Mouse (Mus musculus) ES-Bruce4 (cell line): ENCODE measurements around the gene Dlx4.

Experiments
- CTCF ChIP-seq: IDR thresholded peaks from one replicate; pipeline ENCODE4 v1.8.1; 2011; ENCODE audit warnings: low read depth, low read length
- EP300 ChIP-seq: IDR thresholded peaks from 2 replicates; pipeline ENCODE4 v1.6.1; 2011; ENCODE audit warnings: low read depth, low read length; ENCODE audit not compliant: insufficient read depth
- POLR2A ChIP-seq: IDR thresholded peaks from one replicate; pipeline ENCODE4 v1.8.1; 2011; ENCODE audit warnings: low read length; ENCODE audit not compliant: insufficient read depth

DNA sequence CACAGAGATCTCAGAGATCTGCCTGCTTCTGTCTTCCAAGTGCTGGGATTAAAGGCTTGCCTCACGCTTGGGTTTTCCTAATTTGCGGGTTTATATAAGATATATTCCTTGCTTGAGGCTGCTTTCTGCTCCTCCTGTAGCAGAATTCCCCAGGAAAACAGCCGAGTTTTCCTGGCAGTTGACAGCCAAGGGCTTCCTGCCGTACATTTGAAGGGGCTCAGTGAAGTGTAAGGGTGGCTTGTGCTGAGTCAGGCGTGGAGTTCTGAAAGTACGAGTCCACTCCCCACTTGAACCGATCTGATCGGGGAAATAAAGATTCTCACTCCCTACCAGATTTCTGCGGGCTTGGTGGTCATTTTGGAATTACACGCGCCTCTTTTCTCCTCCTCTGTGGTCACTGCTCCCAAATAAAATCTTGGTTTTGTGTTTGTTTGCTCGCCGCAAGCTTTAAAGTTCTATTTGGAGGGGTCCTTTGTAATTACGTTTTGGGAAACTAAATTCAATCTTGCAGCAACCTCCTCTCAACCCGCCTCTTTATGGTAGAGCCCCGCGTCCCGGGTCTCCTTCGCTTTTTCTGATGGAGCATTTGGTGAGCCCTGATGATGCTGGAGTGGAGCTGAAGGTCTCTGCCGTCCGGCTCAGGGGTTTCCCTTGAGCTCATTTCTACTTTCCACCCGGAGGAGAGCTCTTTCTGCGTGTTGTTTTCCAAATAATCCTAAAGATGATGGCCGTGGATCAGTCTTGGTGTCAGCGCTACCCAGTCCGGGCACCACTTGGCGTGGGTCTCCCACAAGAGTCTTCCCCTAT, 3.6 kb upstream of the Dlx4 start:
- TF ChIP-seq CTCF, result no peak
- no peak for TF ChIP-seq POLR2A
- no peak for TF ChIP-seq EP300
